Mouse (Mus musculus) adrenal gland, postnatal 25 days (tissue): ENCODE results near the gene Zfp850. TPM values are rescaled to one million over a fixed set of nuclear protein-coding genes. Genes with fewer than 3 reads are reported as not detected.
A peak's percentile ranks its signal among the peaks of the same experiment; 100 is the strongest.
"Not testable (repeated sequence)": the region's sequence is repeated elsewhere in the genome, so short reads cannot be mapped to it uniquely, and the experiment has no call there.

Experiments used
- DNase-seq: peaks from one replicate; pipeline ENCODE4 v3.0.0; 2021; ENCODE audit warnings: mixed read lengths
- long read RNA-seq: library from polyadenylated mRNA; stranded (forward); transcript quantifications from one replicate; pipeline ENCODE4 v2.0.0, GENCODE M21; 2021
- total RNA-seq: library from RNA; stranded (reverse); gene quantifications from 2 replicates; pipeline ENCODE4 v1.2.3, GENCODE M21; 2021

Gene Zfp850
- 2.1 and 3.1 TPM in 2 replicates for total RNA-seq
- long read RNA-seq, partial matches to known transcripts = 0 of 5 reads
- long read RNA-seq, other reads (novel, unspliced or antisense) = 5 of 5 reads

DNA sequence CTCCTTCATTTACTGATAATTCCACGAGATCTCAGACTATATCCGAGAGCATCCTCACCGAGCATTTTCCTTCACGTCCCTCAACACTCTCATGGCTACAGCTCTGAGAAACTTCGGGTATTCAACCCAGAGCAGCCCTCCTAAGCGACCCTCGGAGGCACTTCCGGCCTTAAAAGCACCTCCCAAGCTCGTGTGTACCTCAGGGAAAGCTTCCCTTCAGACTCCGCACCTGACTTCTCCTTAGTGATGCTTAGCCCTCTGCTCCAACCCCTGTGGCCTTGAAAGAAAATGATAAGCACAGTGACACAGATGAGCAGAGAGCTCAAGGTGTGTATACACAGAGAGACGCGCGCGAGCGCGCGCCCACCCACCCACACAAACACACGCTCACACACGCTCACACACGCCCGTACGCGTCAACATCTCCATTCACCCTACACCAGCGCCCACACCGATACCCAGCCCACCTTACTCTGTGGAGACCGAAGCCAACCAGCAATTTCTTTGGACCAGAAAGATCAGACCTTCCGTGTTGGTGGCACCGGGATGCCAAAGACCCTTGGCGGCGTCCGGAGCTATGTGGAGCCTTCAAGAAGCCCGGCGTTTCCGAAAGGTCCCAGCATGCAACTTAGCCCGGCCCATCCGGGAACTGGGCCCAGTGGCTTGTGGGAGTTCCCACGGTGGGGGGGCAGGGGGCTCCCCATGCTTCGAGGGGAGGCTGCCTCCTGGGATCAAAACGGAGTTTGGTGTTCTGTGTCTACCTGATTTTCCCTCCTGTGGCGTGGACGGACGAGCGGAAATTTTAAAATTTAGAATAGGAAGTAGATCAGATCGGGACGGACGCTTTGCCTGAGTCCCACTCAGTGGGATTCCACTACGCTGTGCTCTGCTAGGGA lies at the start of gene Zfp850:
Zfp850 (minus strand) TSS at position 567 of the 896 bp plus-strand sequence.
- peak; percentile 80 for DNase-seq

DNA sequence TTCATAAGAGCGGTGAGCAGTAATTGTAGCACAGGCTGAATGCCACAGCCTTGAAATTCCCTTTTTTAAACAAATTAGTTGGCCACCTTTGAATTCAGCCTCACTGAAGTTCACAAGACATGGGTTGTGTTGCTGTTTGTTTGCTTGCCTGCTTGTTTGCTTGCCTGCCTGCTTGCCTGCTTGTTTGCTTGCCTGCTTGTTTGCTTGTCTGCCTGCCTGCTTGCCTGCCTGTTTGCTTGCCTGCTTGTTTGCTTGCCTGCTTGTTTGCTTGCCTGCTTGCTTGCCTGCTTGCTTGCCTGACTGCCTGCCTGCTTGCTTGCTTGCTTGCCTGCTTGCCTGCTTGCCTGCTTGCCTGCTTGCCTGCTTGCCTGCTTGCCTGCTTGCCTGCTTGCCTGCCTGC lies 46.1 kb upstream of the Zfp850 start:
- DNase-seq = no peak

DNA sequence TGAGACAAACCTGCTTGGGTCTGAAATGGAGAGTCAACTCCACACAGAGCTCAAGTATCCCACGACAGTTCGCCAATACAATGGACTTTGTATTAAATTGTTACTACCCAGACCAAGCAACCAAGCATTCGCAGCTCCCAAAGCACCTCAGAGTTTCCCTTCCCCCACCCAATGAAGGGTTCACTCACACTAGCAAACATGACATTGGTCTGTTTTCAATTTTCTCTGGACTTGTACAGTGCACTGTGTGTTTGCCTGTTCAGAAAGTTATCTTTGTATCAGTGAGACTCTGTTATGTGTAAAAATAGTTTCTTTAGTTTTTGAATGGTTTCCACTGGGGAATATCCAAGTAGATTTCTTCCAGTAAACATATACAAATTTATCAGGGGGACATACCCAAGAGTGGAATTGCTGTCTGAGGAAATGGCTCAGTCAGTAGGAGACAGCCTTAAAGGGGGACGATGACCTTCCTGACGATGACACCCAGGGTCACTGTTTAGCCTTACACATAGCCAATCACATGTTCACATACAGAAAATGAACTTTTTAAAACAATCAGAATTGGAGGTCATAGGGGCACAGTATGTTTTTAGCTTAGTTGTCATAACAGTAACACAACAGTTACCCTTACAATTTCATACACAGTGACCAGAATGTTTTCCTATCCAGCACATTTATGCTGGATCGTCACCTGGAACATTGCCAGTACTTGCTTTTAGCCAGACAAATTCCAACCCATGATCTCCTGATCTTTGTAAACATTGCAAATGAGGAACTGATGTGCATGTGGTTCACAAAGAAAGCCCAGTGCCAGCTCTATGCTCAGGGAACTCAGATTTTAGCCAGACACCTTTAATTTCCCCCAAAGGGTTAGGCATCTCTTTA lies 39.4 kb upstream of the Zfp850 start:
- DNase-seq = no peak

DNA sequence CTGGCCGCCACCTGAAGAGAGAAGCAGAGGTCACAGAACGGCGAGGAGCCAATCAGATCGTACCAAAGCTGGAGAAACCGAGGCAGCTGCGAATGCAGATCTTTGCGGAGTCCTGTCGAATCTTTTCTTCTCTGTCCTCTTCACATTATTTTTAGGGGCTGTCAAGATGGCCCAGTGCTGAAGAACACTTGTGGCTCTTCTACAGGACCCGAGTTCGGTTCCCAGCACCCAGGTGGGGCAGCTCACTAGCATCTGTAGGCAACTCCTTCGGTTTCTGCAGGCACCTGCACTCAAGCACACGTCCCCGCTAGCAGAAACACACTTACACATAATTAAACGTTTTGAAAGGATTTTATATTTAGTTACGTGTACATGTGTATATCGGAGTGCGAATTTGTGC lies 36.7 kb upstream of the Zfp850 start:
- DNase-seq = no peak

DNA sequence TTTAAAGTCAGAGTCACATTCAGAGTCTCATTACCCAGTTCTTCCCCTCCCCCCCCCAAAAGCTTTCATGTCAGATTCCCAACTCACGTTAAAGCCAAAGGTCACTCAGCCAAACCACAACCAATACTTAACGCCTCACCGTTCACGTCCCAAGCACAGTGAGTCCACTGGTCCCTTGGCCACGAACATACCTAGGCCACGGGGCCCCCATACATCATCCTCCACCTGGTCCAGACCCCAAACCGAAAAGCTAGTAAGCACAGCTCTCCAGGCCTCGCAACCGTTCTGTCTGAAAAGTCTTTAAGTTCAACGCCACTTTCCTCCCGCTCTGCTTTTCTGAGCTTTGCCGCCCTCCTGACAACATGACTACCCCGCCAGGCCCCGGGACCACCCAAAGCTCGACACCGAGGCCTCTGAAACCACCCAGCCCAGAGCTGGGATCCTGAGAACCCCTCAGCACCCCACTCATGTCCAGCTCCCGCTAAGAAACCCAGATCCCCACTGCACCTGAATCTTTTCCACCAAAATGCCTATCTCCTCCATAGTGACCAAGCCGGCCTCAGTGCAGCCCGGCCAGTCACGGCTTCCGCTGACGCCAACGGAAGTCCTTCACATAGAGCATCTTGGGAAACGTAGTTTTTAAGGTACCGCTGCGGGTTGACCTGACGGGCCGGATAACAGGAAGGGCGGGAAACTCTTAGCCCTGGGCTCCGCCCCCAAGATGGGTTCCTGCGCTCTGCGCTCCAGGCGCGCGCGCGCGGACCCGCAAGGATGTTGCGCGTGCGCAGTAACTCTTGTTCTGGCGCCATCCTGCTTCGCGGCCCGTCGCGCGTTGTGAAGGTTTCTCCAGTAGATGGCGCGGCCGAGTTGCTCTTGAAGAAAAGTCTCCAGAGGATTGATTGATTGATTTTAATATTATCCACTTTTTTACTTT lies 35.8 kb upstream of the Zfp850 start, which contains the start of gene Psmc4:
Psmc4 (minus strand) TSS at position 626 of the 934 bp plus-strand sequence.
- DNase-seq = peak; percentile 98

DNA sequence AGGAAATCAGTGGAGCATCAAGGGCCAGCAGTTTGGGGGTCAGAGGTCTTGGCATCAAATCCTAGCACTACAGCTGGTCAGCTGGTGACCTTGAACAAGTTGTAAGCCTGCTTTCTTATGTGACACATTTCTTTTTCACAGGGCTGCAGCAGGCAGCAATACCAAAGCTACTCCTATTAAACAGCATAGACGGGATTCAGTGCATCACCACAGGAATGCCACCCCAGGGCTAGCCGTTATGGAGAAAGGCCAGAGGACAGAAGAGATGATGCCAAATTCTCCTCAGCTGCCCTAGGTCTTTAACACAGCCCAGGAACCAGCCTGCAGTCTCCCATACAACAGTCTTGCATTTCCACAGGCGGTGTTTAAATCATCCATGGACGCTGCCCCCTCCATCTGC lies 30.6 kb upstream of the Zfp850 start:
- DNase-seq = no peak

GRCm38 (mm10) chr7:28014445-28014810 lies 513 bp upstream of the Zfp850 start:
- no peak for DNase-seq

DNA sequence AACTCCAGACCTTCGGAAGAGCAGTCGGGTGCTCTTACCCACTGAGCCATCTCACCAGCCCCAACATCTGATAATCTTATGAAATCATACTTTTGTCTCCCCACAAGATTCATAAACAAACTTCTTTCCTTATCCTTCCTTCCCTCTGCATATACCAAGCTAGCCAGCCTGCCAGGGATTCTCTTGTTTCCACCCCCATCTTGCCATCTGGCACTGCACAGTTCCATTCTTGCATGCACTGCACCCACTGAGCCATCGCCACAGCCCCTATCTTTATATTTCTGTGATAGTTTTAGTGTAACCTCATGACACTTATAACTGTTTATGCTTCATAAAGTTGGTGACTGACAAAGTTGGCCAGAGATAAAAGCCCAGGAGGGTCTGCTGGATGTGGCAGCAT lies 3.6 kb downstream of the Zfp850 start:
- no peak for DNase-seq

DNA sequence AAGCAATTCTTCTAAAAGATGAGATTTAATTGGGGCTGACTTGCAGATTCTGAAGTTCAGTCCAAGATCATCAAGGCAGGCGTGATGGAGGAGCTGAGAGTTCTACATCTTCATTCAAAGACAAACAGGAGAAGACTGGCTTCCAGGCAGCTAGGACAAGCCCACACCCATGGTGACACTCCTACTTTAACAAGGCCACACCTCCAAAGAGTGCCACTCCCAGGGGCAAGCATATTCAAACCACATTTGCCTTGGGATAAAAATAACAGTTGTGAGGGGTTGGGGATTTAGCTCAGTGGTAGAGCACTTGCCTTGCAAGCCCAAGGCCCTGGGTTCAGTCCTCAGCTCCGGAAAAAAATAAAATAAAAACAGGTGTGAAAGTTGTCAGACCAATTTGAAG lies 31.7 kb downstream of the Zfp850 start:
- DNase-seq = no peak

DNA sequence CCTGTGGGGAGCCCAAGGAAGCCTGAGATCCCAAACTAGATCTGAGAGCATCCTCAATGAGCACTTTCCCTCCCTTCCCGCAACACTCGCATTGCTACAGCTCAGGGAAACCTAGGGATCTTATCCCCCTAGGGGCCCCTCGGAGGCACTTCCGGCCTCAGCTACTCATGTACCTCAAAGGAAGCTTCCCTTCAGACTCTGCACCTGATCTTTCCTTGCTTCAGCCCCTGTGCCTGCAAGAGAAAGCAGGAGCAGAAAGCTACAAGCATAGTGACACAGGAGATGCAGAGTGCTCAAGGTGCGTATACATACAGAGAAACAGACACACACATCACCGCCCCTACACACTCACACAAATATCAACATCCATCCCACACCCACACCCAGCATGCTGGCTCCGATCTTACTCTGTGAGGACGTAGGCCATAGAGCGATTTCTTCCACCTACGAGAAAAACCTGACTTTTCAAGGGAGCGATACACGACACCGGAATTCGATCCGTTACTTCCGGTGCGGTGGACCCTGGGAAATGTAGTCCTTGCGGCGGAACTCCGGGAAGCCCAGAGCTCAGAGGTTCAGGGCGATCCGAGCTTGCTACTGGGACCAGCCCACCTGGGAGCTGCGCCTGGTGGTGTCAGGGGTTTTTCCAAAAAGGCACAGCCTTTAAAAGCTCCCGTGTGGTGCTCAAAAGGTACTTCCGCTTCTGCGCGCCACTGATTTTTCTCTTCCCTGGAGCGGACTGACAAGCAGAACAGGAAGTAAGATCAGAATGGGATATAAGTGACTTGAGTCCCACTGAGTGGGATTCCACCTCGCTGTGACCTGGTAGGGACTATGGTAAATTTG lies 35.0 kb downstream of the Zfp850 start, which contains the start of gene Zfp780b:
Zfp780b (minus strand) TSS at position 489 of the 846 bp plus-strand sequence.
- DNase-seq = peak; percentile 76

DNA sequence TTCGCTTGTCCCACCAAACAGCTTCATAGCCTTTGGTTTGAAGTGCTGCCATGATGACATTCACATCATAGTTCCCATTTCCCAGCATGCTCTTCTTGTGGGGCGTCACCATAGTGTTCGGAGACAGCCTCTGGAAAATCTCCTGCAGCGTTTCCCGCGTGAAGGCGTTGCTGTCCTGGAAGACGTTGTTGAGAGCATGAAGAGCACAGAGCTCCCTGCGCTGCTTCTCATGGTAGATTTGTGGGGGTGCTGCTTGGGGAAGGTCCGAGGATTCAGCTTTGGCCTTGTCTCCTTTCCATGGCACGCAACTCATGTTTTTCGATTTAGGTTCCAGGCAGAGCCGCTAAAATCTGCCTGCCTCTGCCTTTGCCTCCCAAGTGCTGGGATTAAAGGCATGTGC lies 64.5 kb downstream of the Zfp850 start:
- DNase-seq = not testable (repeated sequence)

DNA sequence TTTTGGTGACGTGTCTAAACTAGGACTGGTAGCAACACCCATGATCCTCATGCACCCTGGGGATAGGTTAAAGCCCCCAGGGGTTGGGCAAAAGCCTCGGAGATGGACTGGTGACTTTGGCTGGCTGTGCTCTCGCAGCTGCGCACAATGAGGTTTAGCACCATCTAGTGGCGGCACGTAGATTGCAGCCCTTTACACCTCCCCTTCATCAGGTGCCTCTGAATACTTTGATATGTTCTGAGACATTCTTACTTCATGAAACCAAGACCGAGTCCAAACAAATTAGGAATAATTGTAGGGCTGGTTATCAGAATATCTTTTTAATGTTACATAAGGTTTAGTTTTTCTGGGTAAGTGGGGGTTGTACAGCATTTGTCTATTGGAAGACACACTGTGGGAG lies 72.0 kb downstream of the Zfp850 start:
- DNase-seq = not testable (repeated sequence)

Other genes starting within 250 kb of the Zfp850 start
- 6.0 and 10.8 TPM in 2 replicates for gene Zfp626, start 206.9 kb downstream of the Zfp850 start, total RNA-seq
- 4.2 TPM in 2 replicates for gene Zfp59, start 175.5 kb downstream of the Zfp850 start, total RNA-seq
- gene Zfp607a, start 156.6 kb downstream of the Zfp850 start, total RNA-seq = 7.2 and 8.0 TPM in 2 replicates
- 12.5 and 18.5 TPM in 2 replicates for gene Zfp974, start 84.7 kb downstream of the Zfp850 start, total RNA-seq
- 12.5 and 14.7 TPM in 2 replicates for gene Zfp780b, start 34.9 kb downstream of the Zfp850 start, total RNA-seq
- gene Psmc4, start 36.0 kb upstream of the Zfp850 start, total RNA-seq = 154 and 164 TPM in 2 replicates
- not detected in 2 replicates for gene Fcgbp, start 57.1 kb upstream of the Zfp850 start, total RNA-seq
- gene 9530053A07Rik, start 115.4 kb upstream of the Zfp850 start, total RNA-seq = not detected in 2 replicates
- gene Fbl, start 155.6 kb upstream of the Zfp850 start, total RNA-seq = 91.9 and 107 TPM in 2 replicates
- gene Dyrk1b, start 165.4 kb upstream of the Zfp850 start, total RNA-seq = 42.3 and 46.2 TPM in 2 replicates